Mouse (Mus musculus): Measurements from ENCODE around the gene Ccdc28b.

The Ccdc28b gene

GRCm38 (mm10) chr4:129622803-129623535 lies 778 bp downstream of the Ccdc28b start:
- DNase-seq (ENCODE audit: low read depth): peak; percentile 39

- no peak for DNase-seq (ENCODE audit: low read depth)
Measured at GRCm38 (mm10) chr4:129622120-129622802, 1.5 kb downstream of the Ccdc28b start.

DNA sequence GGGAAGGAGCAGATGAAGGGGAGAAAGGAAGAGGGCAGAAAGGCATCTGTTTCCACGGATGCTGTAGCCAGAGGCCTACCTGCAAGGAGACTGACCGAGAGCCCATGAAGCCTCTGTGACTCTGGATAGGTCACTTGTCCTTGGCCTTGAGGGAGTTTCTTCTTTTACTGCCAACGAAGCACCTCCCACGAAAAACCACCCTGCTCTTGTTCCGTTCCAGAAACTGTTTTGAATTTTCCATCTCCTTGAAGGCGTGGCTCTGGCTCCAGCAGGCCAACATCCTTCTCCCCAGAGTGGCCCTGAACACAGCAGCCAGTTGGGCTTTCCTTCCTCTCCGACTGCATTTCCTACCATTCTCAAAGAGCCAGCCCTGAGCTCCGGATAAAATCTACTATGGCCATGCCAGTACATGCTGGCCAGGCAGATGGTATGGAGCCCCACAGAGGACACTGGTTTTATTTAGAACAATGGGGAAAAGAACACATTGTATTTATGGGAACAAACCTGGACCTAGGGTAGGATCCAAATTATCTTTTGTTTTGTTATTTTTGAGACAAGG lies 2.4 kb downstream of the Ccdc28b start:
- peak; percentile 61 for DNase-seq (ENCODE audit: low read depth)

GRCm38 (mm10) chr4:129620419-129621282 lies 3.1 kb downstream of the Ccdc28b start:
- DNase-seq (ENCODE audit: low read depth): peak; percentile 54

DNA sequence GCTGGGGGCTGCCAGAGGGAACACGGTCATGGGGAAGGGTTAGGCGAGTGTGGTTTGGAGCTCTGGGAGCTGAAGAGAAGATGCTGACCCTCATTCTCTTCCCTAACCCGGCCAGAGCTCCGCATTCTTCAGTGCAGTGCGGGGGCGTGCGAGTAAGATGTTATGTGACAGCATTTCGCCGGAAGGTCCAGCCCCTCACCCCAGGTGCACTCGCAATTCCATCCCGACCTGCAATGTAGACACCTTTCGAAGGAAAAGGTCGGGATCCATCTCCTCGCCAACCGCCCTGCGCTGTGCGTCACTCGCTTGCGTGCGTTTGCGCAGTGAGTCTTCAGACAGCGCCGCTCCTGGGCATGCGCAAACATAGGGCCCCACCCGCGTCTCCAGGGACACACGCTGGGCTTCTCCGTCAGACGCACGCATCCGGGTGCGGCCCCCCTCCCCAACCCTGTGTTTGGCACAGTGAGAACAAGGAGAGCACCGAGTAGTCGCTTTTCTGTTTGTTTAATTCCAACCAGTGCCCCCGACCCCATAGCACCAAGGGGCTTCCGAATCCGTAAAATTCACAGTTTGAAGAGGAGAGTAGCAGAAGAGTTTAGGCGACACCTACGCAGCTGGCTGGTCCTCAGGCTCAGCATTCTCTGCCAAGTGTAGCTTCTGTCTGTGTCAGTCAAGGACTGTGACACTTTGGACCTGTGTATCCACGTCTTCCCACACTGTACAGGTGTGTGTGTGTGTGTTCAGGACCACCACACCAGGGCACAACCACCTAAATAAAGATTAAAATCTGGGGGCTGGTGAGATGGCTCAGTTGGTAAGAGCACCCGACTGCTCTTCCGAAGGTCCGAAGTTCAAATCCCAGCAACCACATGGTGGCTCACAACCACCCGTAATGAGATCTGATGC lies 4.7 kb downstream of the Ccdc28b start, which contains the start of gene Iqcc:
Gene Iqcc, minus strand, starts transcription at position 314 of the 906 bp plus-strand sequence.
- peak; percentile 97 for DNase-seq (ENCODE audit: low read depth)

GRCm38 (mm10) chr4:129618031-129618430 lies 5.7 kb downstream of the Ccdc28b start:
- no peak for DNase-seq (ENCODE audit: low read depth)

- no peak for DNase-seq (ENCODE audit: low read depth)
Measured at GRCm38 (mm10) chr4:129617121-129617641, 6.6 kb downstream of the Ccdc28b start.

DNA sequence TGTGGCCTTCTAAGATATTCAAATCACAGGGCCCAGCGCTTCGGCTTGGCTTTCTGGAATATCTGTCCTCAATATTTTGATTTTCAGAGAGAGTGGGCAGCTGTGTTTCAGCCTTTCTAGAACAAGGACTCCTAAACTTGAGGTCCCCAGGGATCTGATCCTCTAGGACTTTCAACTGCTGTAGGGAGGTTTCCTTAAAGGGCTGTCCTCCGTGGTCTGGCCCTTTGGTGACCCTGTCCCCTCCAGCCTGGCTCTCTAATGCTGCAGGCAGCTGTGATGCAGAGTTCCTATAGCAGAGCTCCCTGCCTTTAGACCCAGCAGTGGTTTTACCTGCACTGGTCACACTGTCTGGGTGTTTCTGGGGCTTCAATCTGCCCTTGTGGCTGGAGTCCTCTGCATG lies 7.1 kb downstream of the Ccdc28b start:
- no peak for DNase-seq (ENCODE audit: low read depth)

DNA sequence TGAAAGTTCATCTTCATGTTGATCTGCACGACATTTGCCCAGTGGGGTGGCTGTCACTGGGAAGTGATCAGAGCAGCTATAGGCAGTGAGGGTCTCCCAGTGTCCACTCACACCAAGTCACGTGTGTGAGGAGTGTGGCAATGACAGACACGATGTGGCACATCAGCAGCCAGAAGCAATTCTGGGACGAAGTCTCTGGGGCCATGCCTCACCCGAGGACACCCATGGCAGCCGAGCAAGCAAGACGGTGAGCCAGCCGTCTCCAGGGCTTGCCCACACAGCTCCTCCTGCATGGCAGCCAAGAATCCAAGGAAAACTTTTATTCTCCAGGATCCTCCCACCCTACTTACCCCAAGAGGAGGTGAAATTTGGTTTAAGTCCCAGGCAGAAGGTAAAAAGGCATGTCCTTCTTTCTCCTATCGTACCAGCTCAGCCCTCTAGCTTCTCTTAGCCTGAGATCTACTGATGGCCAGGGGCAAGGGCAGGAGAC lies 7.9 kb downstream of the Ccdc28b start:
- no peak for DNase-seq (ENCODE audit: low read depth)

- DNase-seq (ENCODE audit: low read depth): no peak
Measured at GRCm38 (mm10) chr4:129614093-129614492, 9.7 kb downstream of the Ccdc28b start, which contains the start of gene Dcdc2b. Gene Dcdc2b, minus strand, starts transcription at chr4:129614257.

DNA sequence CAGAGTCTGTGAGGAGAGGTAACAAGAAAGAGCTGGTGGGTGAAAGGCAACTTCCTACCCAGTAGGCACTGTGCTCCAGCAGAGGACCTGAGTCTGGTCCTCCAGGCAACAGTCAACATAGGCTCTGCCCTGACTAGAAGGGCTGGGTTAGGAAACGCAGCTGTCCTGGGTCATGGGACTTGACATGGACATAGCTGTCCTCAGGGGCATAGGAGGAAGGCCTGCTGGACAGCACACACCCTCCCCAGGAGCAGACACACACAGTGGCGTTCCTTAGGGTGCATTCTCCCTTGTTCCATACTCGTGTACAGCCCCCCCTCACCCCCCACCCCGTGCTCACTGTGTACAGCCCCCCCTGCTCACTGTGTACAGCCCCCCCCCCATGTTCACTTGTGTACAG lies 13.3 kb downstream of the Ccdc28b start:
- DNase-seq (ENCODE audit: low read depth): no peak

DNA sequence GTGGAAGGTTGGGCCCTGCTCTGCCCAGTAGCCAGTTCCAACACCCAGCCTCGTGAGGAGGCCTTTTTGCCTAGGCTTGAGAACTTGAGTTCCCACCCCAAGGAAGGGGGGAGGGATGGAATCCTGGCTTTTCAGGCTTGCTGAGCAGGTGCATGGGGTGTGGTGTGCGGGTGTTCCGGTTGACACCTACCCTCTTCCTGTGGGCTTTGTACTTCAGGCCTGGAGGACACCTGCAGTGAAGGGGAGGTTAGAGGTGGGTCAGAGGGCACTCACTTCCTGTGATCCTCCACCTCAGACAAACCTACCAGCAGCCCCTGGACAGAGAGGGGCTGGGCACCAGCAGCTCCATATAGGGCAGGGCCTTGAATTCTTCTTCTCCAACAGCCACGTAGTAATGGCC lies 13.7 kb downstream of the Ccdc28b start:
- peak; percentile 59 for DNase-seq (ENCODE audit: low read depth)

- peak; percentile 48 for DNase-seq (ENCODE audit: low read depth)
Measured at GRCm38 (mm10) chr4:129609139-129609631, 14.6 kb downstream of the Ccdc28b start.

DNA sequence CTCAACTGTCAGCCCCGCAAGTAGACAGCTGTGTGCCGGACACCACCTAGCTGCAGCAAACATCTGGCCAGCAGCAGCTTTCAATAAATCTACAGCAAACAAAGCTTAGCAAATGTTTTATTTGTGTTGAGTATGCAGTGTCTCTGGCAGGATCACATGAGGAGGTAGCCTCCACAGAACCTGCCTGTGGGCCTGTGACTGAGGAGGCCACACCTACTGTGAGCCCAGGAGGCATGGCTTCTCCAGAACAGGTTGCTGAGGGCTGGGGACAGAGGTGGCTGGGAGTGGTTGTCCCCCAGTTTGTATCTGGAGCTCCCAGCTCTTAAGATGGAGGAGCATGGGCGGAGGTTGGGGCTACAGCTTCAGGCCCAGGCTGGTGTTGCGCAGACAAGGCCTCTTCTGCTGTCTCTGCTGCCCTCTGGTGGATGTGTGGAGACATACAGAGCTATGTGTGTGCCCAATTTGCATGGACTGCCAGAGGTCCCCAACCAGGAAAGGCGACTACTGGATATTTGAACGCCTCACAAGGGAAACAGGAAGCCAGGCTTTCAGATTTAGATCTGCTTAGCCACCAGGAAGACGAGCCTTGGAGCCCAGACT lies 15.2 kb downstream of the Ccdc28b start:
- peak; percentile 93 for DNase-seq (ENCODE audit: low read depth)

DNA sequence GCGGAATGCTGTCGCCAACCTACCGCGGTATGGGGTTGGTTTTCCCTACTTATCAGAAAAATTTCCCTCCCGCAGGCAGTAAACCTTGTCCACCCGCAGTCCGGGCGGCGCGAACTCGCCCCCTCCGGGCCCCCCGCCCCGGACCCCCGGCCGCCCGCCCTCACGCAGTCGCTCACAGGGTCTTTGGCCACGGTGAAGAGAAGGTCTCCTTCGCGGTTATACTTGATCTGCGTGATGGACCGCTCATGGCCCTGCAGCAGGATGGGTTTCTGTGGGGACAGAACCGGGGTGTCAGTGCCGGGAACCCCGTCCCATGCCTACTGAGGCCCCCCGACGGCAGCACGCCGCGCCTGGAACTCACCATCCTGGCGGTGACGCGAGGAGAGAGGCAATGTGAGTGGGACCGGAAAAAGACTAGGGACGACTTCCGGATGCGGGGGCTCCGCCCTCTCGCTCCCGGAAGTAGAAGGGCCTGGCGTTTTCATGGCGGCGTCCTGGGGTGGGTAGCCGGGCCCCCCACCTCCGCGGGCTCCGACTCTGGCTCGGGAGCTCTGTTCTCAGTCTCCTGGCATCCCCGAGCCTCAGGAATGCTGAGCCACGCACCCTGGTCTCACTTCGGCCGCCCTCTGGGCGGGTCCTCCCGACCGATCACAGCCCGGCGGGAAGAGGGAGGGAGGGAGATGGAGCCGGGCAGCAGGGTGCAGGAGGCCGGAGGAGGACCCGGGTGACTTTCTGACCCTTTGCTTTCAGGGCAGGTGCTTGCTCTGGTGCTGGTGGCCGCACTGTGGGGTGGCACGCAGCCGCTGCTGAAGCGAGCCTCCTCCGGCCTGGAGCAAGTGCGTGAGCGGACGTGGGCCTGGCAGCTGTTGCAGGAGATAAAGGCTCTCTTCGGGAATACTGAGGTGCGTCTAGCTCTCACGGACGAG lies 23.3 kb downstream of the Ccdc28b start, which contains the start of the genes Eif3i and Tmem234:
Gene Eif3i, minus strand, starts transcription at position 416 of the 926 bp plus-strand sequence.
Gene Tmem234, plus strand, starts transcription at position 436 of the 926 bp plus-strand sequence.
- peak; percentile 93 for DNase-seq (ENCODE audit: low read depth)

- DNase-seq (ENCODE audit: low read depth): no peak
Measured at GRCm38 (mm10) chr4:129588865-129589264, 34.9 kb downstream of the Ccdc28b start.

DNA sequence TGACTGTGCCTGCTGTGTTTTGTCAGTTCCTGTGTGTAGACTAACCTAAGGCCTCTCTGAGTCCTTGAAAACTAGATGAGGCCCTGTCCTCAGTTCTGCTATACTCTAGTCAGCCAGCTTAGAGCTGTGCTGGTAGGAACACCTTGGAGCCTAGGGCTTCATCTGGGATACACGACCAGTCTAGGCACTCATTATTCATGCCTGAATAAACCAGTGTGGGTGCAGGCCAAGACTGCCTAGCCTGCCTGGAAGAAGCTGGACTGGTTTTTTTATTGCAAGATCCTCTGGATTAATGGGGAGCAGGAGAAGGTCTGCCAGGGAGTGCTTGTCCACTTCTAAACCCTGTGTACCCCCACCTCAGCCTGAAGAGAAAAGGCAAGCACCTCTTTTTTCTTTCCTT lies 36.8 kb downstream of the Ccdc28b start:
- DNase-seq (ENCODE audit: low read depth): no peak

GRCm38 (mm10) chr4:129585773-129586172 lies 38.0 kb downstream of the Ccdc28b start:
- DNase-seq (ENCODE audit: low read depth): no peak

Measured in induced T-regulatory cell, adult 2 months (primary cell).